Mouse (Mus musculus) cortical plate, adult 2 months (tissue): Measurements from ENCODE around the gene Rock2.

Experiments used
- CTCF ChIP-seq: fragments of 200-500 bp; IDR thresholded peaks from 2 replicates; pipeline ENCODE4 v1.5.1; 2011; ENCODE audit warnings: mild to moderate bottlenecking, control low read depth, low read length; ENCODE audit not compliant: insufficient read depth; ENCODE audit errors: extremely low read depth
- POLR2A ChIP-seq: fragments of 200-500 bp; IDR thresholded peaks from 2 replicates; pipeline ENCODE4 v1.6.1; 2011; ENCODE audit warnings: mild to moderate bottlenecking, low read length, control low read depth; ENCODE audit not compliant: insufficient read depth; ENCODE audit errors: extremely low read depth

DNA sequence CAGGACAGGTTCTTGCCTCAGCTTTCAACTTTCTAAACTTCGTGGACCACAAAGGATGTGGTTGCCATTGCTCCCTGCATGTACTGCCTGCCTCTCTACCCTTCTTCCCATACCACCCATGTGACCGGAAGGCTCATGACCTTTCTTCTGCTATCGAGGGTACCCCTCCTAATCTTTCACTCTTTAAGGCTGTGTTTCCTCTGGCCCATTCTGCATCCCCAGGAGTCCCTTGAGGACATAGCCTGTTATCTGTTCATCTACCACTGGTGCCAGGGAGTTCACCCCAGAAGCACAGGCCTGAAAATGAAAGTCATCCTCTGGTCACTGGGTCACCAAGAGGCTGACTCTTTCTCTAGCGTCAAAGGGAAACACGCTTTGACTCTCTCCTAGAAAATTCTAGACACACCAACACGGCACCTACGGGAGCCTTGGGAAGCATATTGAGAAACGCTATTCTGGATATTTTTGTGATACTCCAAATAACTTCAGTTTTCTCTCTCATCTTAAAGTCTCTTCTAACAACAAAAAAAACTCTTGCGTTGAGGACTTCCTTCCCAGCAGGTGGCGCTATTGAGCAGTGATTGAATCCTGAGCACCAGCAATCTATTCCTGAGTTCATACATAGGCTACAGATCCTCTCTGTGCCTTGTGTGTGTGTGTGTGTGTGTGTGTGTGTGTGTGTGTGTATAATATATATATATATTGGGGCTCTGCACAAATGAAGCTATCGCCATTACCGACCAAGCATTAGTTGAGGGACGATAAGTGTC is 138.2 kb downstream of the Rock2 start:
- TF ChIP-seq CTCF (peak; percentile 86), POLR2A (no peak)
